Mouse (Mus musculus) 416B (cell line): ENCODE results near the gene Ifi27.
A peak's percentile ranks its signal among the peaks of the same experiment; 100 is the strongest.
"Not testable (repeated sequence)": the region's sequence is repeated elsewhere in the genome, so short reads cannot be mapped to it uniquely, and the experiment has no call there.

Experiments used
- DNase-seq: peaks from one replicate; pipeline ENCODE4 v3.0.0; 2011; ENCODE audit warnings: low read depth

The Ifi27 gene

DNA sequence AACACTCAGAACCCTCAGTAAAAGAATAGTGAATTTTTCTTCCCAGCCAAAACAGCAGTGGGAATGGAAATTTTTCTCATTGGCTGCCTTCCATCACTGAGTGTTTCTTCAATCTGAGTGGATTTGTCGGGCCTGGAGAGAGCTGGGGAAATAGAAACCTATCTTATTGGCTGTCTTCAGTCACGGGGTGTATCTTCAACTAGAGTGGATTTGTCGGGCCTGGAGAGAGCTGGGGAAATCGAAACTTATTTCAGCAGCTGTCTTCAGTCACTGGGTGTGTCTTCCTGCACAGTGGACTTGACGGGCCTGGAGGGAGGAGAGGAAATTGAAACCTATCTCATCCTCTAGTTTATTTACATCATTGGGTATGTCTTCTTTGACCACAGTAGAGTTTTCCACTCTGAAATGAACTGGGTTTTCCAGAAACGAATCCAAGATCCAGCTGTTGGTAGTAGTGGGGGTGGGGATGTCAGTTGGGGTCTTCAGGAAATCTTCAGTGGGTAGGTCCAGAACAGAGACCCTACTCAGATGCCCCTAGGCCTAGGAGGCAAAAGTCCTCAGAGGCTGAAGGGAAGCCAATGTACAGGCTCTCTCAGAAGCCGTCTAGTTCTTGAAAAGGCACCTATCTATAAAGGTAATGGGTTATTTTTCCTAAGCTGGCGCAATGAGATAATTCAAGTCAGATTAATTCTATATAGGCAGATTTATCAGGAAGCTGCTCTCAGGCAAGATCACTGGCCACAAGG is at the start of gene Ifi27:
Ifi27 (plus strand) TSS at position 226 of the 746 bp plus-strand sequence.
- peak; percentile 95 for DNase-seq

DNA sequence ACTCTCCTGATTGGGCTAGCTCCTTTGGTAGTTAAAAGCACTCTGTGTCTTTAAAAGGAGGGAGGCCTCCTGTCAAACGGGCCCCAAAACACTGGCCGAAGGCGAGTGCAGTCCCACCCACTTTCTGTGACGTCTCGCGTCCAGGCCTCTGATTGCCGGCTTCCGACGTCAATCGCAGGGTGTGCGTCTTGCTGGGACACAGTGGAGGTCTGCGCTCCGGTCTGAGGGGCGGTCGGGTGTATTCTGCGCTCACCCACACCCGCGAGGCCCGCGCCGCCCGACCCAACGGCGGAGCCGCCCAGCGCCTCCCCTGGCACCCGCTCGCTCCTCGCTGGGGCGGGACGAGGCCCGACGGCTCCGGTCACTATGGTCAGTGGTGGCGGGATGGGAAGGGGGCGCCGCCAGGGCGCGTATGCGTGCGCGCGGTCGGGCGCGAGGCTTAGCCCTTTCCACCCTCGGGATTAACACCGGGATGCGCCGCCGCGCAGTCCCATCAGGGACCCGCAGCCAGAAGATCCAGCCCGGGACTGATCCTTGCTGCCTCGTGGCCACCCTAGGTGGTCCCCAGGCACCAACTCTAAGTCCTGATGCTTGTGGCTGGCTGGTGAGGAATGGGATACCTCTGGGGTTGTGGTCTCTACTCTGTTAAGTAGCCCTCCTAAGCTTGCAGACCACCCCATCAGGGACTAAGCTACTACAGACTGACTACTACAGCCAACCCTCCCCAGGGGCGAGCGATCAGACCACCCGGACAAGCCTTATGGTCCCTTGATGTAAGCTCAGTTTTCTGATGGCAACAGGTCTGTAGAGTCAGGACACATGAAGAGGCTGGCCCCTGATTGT is 45.3 kb upstream of the Ifi27 start, which contains the start of gene Otub2:
Otub2 (plus strand) TSS at position 178 of the 843 bp plus-strand sequence.
- DNase-seq, result peak; percentile 87

DNA sequence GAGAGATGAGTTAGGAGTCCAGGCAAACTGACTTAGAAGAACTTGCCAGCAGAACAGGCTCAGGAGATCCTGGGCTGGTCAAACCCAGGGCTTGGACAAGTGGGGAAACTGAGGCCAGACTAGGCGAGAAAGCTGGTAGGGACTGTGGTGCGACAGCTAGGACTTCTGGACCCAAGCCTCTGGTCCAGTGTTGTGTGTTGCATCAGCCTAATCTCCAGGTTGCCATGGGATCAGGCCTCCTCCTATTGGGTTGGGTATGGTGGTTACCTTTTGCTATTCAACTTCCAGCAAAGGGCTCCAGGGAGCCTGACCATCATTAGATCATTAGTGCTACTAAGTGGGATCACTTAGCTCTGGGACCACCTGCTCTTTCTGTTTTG is 44.7 kb upstream of the Ifi27 start:
- DNase-seq, result no peak

DNA sequence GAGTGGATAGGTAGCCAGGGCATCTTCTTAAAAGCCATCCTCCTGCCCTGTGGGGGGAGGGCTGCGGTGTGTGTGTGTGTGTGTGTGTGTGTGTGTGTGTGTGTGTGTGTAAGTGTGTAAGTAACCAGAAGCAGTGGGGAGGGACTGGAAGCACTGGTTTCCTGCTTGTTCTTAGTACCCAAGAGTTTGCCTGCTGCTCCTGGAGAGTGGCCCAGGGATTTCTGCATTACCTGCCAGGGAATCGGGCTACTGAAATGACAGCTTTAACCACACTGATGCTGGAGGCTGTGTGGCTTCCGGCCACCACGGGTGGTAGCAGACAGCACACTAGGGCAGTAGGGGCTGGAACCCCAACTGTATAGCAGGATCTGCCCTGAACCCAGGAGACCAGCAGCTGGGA is 44.0 kb upstream of the Ifi27 start:
- DNase-seq, result no peak

DNA sequence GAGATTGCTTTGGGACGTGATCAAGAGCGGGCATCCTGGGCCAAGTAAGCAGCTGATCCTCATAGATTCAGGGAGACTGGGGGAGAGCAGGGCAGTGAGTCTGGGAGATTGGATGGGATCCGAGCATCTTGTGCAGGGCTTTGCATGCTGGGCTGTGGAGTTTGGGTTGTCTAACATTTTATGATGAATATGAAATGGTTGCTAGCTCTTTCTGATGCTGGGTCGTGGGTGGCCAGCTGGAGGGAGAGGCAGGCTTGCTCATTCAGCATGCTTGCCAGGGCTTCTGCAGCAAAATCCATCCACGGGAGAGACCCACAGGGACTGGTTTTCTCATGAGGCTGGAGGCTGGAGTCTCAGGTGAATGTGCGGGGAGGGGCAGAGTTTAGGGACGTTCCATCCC is 42.9 kb upstream of the Ifi27 start:
- DNase-seq, result no peak

DNA sequence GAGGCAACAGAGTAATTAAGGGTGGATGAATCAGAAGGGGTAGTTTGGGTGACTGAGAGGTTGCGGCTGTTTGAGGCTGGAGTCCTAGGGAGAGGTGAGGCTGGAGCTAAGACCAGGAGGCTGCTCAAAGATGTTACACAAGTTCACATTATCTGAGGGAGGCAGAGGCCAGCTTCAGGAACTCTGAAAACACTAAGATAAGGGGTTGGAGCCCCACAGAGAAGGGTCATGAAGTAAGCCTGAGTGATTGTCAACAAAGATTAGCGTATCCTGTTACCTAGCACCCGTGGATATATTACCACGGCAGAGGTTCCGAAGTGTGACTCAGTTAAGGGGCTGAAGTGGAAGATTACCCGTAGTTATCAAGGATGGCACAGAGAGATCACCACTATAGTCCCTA is 40.5 kb upstream of the Ifi27 start:
- DNase-seq, result peak; percentile 94

DNA sequence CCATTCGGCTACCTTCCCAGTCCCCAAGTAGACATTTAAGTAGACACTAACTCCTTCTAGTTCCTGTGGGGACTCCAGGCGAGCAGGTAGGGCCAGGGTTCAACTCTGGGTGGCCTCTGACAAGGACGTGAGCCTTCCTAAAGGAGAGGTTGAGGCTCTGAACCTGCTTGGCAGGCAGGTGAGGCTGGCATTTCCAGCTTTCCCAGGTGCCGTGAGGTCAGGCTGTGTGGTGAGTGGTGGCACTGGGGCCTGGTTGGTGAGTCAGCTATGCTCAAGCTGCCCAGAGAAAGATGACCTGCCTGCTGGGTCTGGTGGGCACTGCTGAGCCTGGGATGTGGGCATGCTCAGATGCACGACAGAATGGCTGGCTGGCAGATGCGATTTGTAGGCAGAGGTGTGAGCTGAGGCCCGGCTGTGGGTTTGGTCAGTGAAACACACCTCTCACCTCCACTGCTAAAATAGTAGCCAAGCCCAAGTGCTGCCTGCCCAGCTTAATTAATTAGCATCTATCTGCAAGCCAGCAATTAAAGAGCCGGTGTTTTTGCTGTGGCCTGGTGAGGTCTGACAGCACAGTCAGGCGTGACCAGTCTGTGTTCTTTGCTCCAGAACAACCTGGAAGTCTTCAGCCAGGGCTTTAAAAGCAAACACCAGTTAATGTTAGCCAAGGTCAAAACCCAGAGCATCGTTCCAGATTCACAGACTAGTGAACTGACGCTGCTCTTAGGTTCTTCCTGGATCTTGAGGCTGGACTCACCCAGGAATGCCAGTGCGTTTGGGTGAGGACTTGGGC is 38.3 kb upstream of the Ifi27 start:
- DNase-seq, result no peak

DNA sequence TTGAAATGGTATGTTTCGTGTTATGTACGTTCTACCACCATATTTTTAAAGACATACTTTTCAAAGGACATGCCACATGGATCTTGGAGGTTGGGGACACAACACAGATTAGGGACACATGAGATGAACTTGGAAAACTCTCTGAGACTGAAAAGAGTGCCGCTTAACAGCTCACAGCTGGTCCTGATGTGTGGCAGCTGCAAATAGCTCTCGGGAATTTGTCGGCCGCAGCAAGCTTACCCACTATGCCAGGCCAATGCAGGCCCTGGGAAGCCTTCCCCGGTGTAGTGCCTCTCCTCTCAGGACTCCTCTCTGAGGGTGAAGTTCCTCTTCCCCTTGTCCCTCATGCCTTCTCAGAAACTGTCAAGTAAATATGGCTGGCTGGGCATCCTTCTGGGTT is 37.3 kb upstream of the Ifi27 start:
- DNase-seq, result no peak

DNA sequence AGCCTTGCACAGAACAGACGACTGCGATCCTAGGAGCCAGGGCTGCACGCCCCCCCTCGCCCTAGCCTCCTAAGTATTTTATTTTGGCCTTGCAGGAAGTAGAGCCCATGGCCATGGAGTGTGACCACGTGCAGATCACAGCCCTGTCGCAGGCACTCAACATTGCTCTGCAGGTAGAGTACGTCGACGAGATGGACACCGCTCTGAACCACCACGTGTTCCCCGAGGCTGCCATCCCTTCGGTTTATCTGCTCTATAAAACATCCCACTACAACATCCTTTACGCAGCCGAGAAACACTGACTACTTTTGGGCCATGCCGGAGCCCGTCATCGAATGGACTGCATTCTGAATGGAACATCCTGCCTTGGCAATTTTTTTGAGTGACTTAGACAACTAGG is 29.9 kb upstream of the Ifi27 start:
- DNase-seq, result no peak

DNA sequence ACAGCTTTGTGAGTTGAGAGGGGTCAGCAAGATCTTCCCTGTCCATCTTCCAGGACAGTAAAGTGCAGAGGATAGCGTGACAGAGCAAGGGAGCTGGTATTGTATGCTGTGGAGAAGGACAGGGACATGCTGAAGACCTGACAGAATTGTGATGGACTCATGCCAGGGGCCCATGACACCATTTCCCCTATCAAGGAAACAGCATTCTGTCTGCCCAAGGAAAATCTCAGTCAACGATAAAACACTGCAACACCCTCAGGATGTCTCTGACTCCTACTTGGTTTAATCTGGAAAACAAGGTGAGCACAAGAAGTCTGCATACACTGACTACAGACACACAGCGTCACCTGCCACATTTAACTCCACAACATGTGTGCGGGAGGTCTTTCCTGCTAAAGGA is 26.3 kb upstream of the Ifi27 start, which contains the start of gene 9330161L09Rik:
9330161L09Rik (minus strand) TSS at position 101 of the 400 bp plus-strand sequence.
- no peak for DNase-seq

DNA sequence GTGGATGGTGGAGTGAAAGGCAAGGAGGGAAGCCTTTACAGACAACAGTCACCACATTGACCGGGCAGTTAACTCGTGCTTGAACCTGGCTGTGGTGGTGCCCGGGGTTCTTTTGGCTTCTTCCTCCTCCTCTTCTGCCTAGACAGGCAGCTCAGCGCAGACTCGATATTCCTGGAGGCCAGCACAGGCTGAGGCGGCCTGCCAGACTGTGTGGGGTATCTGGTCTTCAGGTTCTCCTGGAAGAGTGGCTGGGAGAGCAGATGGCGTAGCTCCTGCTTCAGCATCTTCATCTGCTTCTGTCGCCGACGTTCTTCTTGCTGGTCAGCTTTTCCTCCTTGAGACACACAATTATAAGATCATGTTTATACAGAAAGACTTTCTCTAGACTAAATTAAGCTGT is 25.9 kb upstream of the Ifi27 start:
- no peak for DNase-seq

DNA sequence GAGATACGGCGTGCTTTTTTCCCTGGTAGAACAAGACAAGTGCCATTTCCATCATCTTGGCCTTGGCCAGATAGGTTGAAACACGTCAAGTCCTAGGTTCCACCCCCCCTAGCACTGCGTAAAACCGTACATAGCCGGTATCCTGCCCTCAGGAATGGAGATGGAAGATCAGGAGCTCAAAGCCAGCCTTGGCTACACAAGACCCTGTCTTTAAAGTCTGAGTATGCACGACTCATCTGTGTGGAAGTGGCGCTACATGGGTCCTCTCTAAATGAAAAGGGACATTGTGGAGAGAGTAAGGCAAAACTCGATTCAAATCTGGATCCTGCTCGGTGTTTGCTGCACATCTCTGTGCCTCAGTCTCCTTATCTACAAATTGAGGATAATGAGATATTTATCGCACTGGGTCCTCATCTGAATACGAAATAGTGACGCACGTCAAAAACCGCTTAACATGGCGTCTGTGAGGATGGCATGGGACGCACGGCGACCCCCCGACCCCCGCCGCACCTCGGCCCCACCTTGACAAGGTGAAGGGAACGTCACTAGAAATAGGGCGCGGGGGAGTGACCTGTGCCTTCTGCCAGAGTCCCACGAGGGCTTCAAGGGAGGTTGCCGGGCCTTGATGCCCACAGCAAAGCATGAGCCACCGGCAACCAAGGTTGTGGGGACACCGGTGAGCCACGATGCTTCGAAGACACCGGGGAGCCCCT is 8.8 kb upstream of the Ifi27 start:
- no peak for DNase-seq

DNA sequence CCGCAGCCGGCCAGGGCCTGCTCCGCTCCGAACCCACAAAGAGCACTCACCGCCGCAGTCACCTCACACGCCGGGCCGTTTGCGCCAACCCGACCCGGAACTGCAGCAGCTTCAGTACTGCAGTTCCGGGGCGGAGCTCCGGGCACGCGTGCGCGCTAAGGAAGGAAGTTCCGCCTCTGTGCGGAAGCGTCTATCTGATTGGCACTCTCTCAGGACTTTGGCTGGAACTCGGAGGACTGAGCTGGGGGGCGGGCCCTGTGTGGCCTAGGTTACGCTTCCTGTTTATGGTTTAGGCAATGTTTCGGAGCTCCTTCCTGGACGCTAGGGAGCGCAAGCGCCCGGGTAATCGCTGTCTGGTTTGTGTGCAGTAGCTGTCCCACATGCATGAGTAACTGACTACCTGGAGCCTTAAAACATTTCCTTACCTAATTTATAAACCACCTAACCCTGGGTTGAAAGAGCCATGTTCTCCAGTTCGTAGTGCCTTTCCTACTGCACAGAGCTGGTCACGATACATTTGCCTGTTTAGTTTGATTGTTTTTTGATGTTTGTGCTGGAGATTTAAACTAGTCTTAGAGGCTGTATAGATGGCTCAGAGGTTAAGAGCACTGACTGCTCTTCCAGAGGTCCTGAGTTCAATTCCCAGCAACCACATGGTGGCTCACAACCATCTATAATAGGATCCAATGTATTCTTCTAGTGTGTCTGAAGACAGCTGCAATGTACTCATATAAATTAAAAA is 8.1 kb upstream of the Ifi27 start, which contains the start of gene Ddx24:
Ddx24 (minus strand) TSS at position 102 of the 742 bp plus-strand sequence.
- DNase-seq, result peak; percentile 99

DNA sequence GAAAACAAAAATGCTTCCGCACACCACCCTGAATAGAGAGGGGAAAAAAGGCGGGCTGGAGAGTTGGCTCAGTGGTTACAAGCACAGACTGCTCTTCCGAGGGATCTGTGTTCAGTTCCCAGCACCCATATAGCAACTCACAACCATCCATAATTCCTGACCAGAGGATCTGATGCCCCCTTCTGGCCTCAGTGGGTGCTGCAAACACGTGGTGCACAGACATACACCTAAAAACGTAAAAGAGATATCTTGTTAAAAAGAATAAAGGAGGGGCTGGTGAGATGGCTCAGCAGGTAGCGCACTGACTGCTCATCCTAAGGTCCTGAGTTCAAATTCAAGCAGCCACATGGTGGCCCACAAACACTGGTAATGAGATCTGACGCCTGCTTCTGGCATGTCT is 7.3 kb upstream of the Ifi27 start:
- no peak for DNase-seq

DNA sequence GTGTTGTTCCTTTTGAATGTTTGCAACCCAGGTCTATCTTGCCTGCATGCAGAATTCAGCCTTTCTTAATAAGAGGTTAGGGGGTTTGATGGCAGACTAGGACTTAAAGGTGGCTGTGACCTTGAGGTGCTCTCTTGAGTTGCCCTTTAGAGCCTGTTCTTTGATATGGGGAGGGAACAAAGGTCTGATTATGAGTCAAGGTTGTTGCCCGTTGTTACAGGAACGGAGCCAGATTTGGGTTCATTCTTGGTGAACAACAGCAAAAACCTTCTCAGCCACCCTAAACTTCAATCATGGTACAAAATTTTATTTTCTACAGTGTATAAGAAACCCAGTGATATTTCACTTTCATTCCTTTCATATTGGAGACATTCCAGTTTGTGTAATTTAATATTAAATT is 581 bp upstream of the Ifi27 start:
- no peak for DNase-seq

DNA sequence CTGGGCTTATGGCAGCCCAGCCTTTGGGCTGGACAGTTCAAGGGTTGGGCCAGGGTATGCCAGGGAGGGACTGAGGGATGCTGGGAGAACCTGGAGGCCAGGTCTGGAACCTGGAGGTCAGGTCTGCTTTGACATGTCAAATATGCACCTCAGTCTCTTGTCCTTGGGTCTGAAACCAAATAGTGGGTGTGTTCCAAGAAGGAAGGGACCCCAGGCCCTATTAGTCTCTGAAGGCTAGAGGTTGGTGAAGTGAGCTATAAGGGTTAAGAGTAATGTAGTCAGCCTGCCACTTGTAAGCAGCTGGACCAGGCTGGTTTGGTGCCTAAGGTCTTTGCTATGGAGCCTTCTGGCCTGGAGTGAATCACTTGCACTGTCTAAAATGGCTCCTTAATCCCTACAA is 850 bp downstream of the Ifi27 start:
- no peak for DNase-seq

DNA sequence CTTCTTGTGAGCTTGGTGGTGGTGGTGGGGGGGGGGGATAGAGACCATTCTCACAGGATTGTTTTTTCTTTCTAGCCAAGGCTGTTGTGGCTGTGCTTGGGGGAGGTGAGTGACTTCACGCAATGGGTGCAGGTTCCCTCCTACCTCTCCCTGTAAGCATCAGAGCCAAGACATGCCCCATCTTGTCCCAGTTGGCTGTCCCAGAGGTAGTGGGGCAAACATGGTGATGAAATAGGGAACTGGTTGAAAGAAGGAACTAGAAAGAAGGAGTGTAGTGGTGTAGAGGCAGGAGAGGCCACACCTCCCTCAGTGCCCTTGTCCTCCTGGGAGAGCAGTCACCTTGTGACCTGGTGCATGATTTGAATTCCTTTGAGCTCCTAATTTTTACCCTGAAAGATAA is 3.6 kb downstream of the Ifi27 start:
- DNase-seq, result no peak

DNA sequence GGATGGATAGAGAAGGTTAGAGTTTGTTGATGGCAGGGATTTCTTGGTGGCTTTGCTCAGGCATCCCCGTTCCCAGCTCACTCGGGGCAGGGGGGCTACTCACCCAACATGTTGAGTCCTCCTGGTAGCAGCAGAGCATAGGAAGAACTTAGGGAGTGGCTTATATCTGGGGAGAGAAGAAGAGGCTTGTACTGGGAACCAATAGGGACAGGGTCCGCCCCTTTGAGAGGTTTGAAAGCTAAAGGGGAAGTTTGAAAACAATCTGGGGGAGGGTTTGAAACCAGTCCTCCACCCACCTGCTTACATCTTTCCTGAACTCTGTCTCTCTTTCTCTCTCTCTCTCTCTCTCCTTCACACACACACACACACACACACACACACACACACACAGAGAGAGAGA is 9.5 kb downstream of the Ifi27 start, which contains the start of gene Ifi27l2a:
Ifi27l2a (minus strand) TSS at position 157 of the 400 bp plus-strand sequence.
- peak; percentile 36 for DNase-seq

DNA sequence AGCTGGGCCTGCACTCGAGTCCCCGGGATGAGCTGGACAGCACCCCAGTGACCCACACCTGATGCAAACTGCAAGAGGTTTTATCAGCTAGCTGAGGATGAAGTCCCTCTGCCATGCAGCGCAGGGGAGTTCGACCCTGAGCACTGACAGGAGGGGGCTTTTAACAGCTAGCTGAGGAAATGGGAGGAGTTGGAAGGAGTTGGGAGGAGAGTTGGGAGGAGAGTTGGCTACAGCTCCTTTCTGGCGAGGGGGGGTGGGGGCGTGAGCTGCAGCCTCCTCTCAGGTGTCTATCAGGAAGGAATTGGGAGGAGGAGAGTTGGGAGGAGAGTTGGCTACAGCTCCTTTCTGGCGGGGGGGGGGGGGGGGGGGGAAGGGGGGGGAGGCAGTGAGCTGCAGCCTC is 10.2 kb downstream of the Ifi27 start:
- DNase-seq, result not testable (repeated sequence)

DNA sequence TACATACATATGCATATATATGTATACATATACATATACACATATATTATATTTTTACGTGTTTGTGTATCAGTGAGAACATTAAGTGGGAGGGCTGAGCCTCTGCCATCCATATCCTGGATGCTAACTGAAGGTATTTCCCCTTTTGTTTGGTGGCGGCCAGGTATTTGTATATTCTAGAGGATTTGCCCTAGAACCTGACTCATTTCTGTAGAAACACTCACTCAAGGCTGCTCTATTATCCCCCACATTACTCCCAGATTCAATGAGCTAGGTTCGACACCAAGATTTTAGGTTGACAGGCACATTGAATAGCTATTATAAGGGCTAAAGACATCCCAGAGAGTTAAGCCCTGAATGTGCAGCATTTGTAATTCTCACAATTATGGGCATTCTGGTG is 11.0 kb downstream of the Ifi27 start:
- DNase-seq, result no peak

DNA sequence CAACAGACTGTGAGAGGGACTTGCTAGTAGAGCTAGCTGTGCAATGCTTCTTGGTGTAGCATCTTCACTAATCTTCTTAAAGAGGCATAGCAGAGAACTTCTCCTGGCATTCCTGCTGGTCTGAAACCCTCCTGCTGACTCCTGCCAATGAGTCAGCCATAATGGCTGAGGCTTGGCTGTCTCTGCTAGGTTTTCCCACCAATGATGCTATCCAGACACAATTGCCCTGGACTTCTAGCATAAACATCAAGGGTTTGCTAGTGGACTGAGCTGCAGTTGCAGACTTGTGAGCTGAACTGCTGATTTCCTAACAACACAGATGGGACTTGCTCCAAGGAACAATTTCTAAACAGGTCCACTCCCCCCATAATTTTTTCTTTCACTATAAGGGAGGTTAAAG is 19.4 kb downstream of the Ifi27 start:
- no peak for DNase-seq
